Mouse (Mus musculus) bone marrow macrophage, adult 2 months (primary cell): ENCODE measurements at regions not wholly inside any gene's neighbourhood (a gene's known extent, or its start where the extent isn't known, plus 50 kb on each side); places are given as distances from the start of the nearest gene placed in this dataset.

Source experiments
- CTCF ChIP-seq: IDR thresholded peaks from 2 replicates; pipeline ENCODE4 v1.5.1; 2012; ENCODE audit warnings: low read depth, mild to moderate bottlenecking, low read length, moderate library complexity
- POLR2A ChIP-seq: IDR thresholded peaks from 2 replicates; pipeline ENCODE4 v1.6.1; 2012; ENCODE audit warnings: mild to moderate bottlenecking, low read depth, low read length, borderline replicate concordance

GRCm38 (mm10) chr2:105552092-105552491 is 116.6 kb upstream of the Pax6 start:
- TF ChIP-seq CTCF (no peak), POLR2A (no peak)
